Mouse (Mus musculus) WW6 (cell line): ENCODE results near the gene Fam136a.
"Not testable (repeated sequence)": the region's sequence is repeated elsewhere in the genome, so short reads cannot be mapped to it uniquely, and the experiment has no call there.

ENCODE experiments used
- DNase-seq: peaks from one replicate; pipeline ENCODE4 v3.0.0-alpha.2; 2013; ENCODE audit warnings: low read depth, low spot score

The Fam136a gene

GRCm38 (mm10) chr6:86365371-86366124, at the start of gene Fam136a:
Gene Fam136a, plus strand, starts transcription at chr6:86365646.
- peak; percentile 97 for DNase-seq

GRCm38 (mm10) chr6:86317066-86317465, 48.4 kb upstream of the Fam136a start:
- no peak for DNase-seq

- no peak for DNase-seq
These were observed 46.6 kb upstream of the Fam136a start for GRCm38 (mm10) chr6:86318855-86319254.

GRCm38 (mm10) chr6:86322031-86322563, 43.3 kb upstream of the Fam136a start:
- no peak for DNase-seq

- DNase-seq = peak; percentile 60
These were observed 42.5 kb upstream of the Fam136a start for GRCm38 (mm10) chr6:86322991-86323390.

- DNase-seq = no peak
These were observed 41.0 kb upstream of the Fam136a start for GRCm38 (mm10) chr6:86324400-86324799.

- no peak for DNase-seq
These were observed 39.8 kb upstream of the Fam136a start for GRCm38 (mm10) chr6:86325646-86326045.

- DNase-seq = no peak
These were observed 38.6 kb upstream of the Fam136a start for GRCm38 (mm10) chr6:86326866-86327265.

GRCm38 (mm10) chr6:86328369-86328768, 37.1 kb upstream of the Fam136a start:
- DNase-seq = no peak

- no peak for DNase-seq
These were observed 35.5 kb upstream of the Fam136a start for GRCm38 (mm10) chr6:86329943-86330342.

GRCm38 (mm10) chr6:86335121-86335849, 30.2 kb upstream of the Fam136a start:
- DNase-seq = no peak

GRCm38 (mm10) chr6:86335860-86336259, 29.6 kb upstream of the Fam136a start:
- DNase-seq = no peak

- DNase-seq = not testable (repeated sequence)
These were observed 29.1 kb upstream of the Fam136a start for GRCm38 (mm10) chr6:86336340-86336739.

- DNase-seq = no peak
These were observed 21.8 kb upstream of the Fam136a start for GRCm38 (mm10) chr6:86343656-86344055.

GRCm38 (mm10) chr6:86346063-86346462, 19.4 kb upstream of the Fam136a start:
- no peak for DNase-seq

- no peak for DNase-seq
These were observed 16.2 kb upstream of the Fam136a start for GRCm38 (mm10) chr6:86349257-86349656.

- DNase-seq = no peak
These were observed 10.5 kb upstream of the Fam136a start for GRCm38 (mm10) chr6:86354948-86355347.

GRCm38 (mm10) chr6:86356956-86357355, 8.5 kb upstream of the Fam136a start:
- DNase-seq = no peak

GRCm38 (mm10) chr6:86360691-86361090, 4.8 kb upstream of the Fam136a start:
- no peak for DNase-seq

- DNase-seq = no peak
These were observed 4.1 kb upstream of the Fam136a start for GRCm38 (mm10) chr6:86361373-86361772.

GRCm38 (mm10) chr6:86364442-86365141, 854 bp upstream of the Fam136a start:
- DNase-seq = no peak
